ENCODE assay signal across 8 mouse cellular contexts in the genomic region with DNA sequence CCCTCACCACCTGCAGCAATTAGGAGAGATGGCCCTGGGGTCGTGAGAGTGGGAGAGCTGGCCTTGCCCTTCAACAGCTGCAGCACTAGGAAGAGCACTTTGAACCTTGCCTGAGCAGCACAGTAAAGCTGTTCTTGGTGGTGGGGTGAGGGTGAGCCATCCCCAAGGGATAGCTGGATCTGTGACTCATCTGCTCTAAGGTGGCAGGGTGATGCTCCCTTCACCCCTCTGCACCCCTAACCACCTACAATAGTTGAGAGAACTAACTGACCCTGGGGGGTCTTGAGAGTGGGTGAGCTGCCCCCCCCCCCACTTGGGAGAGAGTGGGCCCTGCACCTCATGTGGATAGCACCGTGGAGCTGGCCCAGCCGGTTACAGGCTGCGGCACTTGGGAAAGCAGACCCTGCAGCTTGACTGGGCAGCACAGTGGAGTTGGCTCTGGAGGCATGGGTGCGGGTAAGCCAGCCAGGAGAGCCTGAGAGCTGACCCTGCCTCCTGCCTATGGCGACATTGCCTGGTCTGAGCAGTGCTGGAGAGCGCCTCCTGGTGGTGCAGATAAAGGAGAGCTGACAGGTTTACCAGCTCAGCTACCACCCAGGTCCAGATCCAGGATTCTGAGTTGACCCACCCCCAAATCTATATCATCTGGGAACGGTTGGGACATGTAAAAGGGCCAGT. TPM values are rescaled to one million over a fixed set of nuclear protein-coding genes. Genes with fewer than 3 reads are reported as not detected.
DNase-seq lines count a peak whose midpoint lies in the region; ATAC-seq and TF ChIP-seq lines count a peak whose summit lies in the region.

No protein-coding gene starts in this region.

- peak; percentile 81 for DNase-seq in heart, embryonic 10.5 days (ENCODE audit: low spot score)
- no peak for DNase-seq in heart, adult 8-10 months (ENCODE audit: low spot score)
- DNase-seq in G1E (ENCODE audit: low spot score), result no peak
- peak; percentile 71 for DNase-seq in lung, postnatal 10 days
- no peak for DNase-seq in right cerebral cortex, adult 2 months (ENCODE audit: low spot score in 2 of 2)

- TF ChIP-seq POLR2A in cortical plate, adult 2 months (IDR thresholded peaks at IDR 0.05; ENCODE audit: extremely low read depth, insufficient read depth, low read length), result no peak
- no peak for TF ChIP-seq POLR2A in testis, adult 2 months (IDR thresholded peaks at IDR 0.05; ENCODE audit: control insufficient read depth, low read depth, low read length)

- no peaks in the 10 kb centered on the region for H3K36me3 ChIP-seq in heart, embryonic 10.5 days
- no peaks in the 10 kb centered on the region for H3K36me3 ChIP-seq in G1E (replicated peaks)
- no peaks in the 10 kb centered on the region for H3K36me3 ChIP-seq in intestine, embryonic 15.5 days
- no peaks in the 10 kb centered on the region for H3K36me3 ChIP-seq in testis, adult 2 months (ENCODE audit: control insufficient read depth, insufficient read depth, low read length)

- H3K4me3 ChIP-seq in heart, embryonic 10.5 days, result no peak overlapping the region
- no peak overlapping the region for H3K4me3 ChIP-seq in G1E (ENCODE audit: low read depth, low read length)
- H3K4me3 ChIP-seq in cortical plate, adult 2 months (ENCODE audit: insufficient read depth, low read length), result no peak overlapping the region
- no peak overlapping the region for H3K4me3 ChIP-seq in intestine, embryonic 15.5 days (replicated peaks)
- no peak overlapping the region for H3K4me3 ChIP-seq in testis, adult 2 months (ENCODE audit: control insufficient read depth, low read depth, low read length)

- peak; percentile 37 for TF ChIP-seq CTCF in G1E (IDR thresholded peaks at IDR 0.05; ENCODE audit: low read depth, low read length)
- TF ChIP-seq CTCF in cortical plate, adult 2 months (IDR thresholded peaks at IDR 0.05; ENCODE audit: extremely low read depth, insufficient read depth, low read length), result peak; percentile 42
- TF ChIP-seq CTCF in testis, adult 2 months (IDR thresholded peaks at IDR 0.05; ENCODE audit: control insufficient read depth, insufficient read depth, insufficient replicate concordance, low read depth, low read length), result peak; percentile 62; the same call in 1 of the 2 replicates

- no peak overlapping the region for H3K27ac ChIP-seq in heart, embryonic 10.5 days
- H3K27ac ChIP-seq in cortical plate, adult 2 months (ENCODE audit: insufficient read depth, low read length), result no peak overlapping the region
- H3K27ac ChIP-seq in intestine, embryonic 15.5 days, result no peak overlapping the region
- H3K27ac ChIP-seq in testis, adult 2 months (ENCODE audit: control insufficient read depth, insufficient read depth, low read depth, low read length), result no peak overlapping the region

- H3K4me1 ChIP-seq in heart, embryonic 10.5 days, result peaks cover 14% of the 10 kb centered on the region; the same call in 1 of the 2 replicates
- no peaks in the 10 kb centered on the region for H3K4me1 ChIP-seq in G1E (ENCODE audit: insufficient read depth, low read depth, low read length)
- no peaks in the 10 kb centered on the region for H3K4me1 ChIP-seq in cortical plate, adult 2 months (ENCODE audit: control insufficient read depth, insufficient read depth, low read length)
- H3K4me1 ChIP-seq in intestine, embryonic 15.5 days (replicated peaks), result no peaks in the 10 kb centered on the region
- H3K4me1 ChIP-seq in testis, adult 2 months (ENCODE audit: control insufficient read depth, insufficient read depth, low read length), result no peaks in the 10 kb centered on the region

- H3K9ac ChIP-seq in intestine, embryonic 15.5 days, result no peak overlapping the region

- WGBS in heart, embryonic 10.5 days, result 32% methylated on average over 8 of the region's 8 CpGs
- 37% methylated on average over 8 of the region's 8 CpGs for WGBS in intestine, embryonic 15.5 days

- no peaks in the 10 kb centered on the region for H3K27me3 ChIP-seq in heart, embryonic 10.5 days (ENCODE audit: insufficient read depth, poor library complexity, severe bottlenecking)
- no peaks in the 10 kb centered on the region for H3K27me3 ChIP-seq in G1E (ENCODE audit: insufficient read depth, low read length)
- no peaks in the 10 kb centered on the region for H3K27me3 ChIP-seq in intestine, embryonic 15.5 days (replicated peaks)
- no peaks in the 10 kb centered on the region for H3K27me3 ChIP-seq in testis, adult 2 months (ENCODE audit: control insufficient read depth, insufficient read depth, low read length)

- H3K4me2 ChIP-seq in intestine, embryonic 15.5 days (replicated peaks), result no peak overlapping the region

- ATAC-seq in G1E (ENCODE audit: extremely low read depth, insufficient number of reproducible peaks, low FRiP score, poor library complexity, severe bottlenecking), result no peak
- ATAC-seq in intestine, embryonic 15.5 days, result peak; percentile 26

- H3K9me3 ChIP-seq in heart, embryonic 10.5 days, result no peaks in the 10 kb centered on the region
- no peaks in the 10 kb centered on the region for H3K9me3 ChIP-seq in G1E (replicated peaks)
- no peaks in the 10 kb centered on the region for H3K9me3 ChIP-seq in intestine, embryonic 15.5 days

RNA-seq across cellular contexts. Expression of gene Ccnjl, which starts 12.1 kb away (rescaled TPM):
- polyA plus RNA-seq in heart, embryonic 10.5 days (2016; fragmentation: Nextera tagmentation; extraction: Ambion mirVana), result 24.7 and 33.2 TPM in 2 replicates
- total RNA-seq in heart, adult 8-10 months (2022), result 1 to 10 TPM in 3 of 4 experiments, under 1 TPM in 1; 0.87 to 2.2 (median 1.4) TPM
- total RNA-seq in G1E (2014; fragmentation: Nextera tagmentation), result not detected in 2 replicates
- total RNA-seq in G1E (2017), result 0.16 TPM in 1 of 2 replicates, not detected in the other
- not detected in 2 replicates for polyA plus RNA-seq in G1E (2012)
- polyA plus RNA-seq in cortical plate, adult 2 months (2012; rRNA removed), result 1.7 and 2.3 TPM in 2 replicates
- polyA plus RNA-seq in intestine, embryonic 15.5 days (2015; fragmentation: Nextera tagmentation; extraction: Ambion mirVana), result 15.9 and 16.6 TPM in 2 replicates
- 2.4 and 2.8 TPM in 2 replicates for polyA plus RNA-seq in testis, adult 2 months (2012; rRNA removed)

RNA-seq across cellular contexts. Expression of gene C1qtnf2, which starts 42.4 kb away (rescaled TPM):
- 1.4 and 1.9 TPM in 2 replicates for polyA plus RNA-seq in heart, embryonic 10.5 days (2016; fragmentation: Nextera tagmentation; extraction: Ambion mirVana)
- 1 to 10 TPM; 3.6 to 5.2 (median 4.0) TPM for total RNA-seq in heart, adult 8-10 months (2022)
- total RNA-seq in G1E (2014; fragmentation: Nextera tagmentation) (not detected in 2 replicates), G1E (2017) (not detected in 2 replicates)
- polyA plus RNA-seq in G1E (2012), result not detected in 2 replicates
- polyA plus RNA-seq in cortical plate, adult 2 months (2012; rRNA removed), result 2.1 and 3.7 TPM in 2 replicates
- 6.3 and 6.6 TPM in 2 replicates for polyA plus RNA-seq in intestine, embryonic 15.5 days (2015; fragmentation: Nextera tagmentation; extraction: Ambion mirVana)
- 1.3 and 1.4 TPM in 2 replicates for polyA plus RNA-seq in testis, adult 2 months (2012; rRNA removed)

Comparison
In these comparisons a context has a peak if more than half of its experiments do, and no peak if none do; other contexts are left out.
1. DNase-seq: peak in heart, embryonic 10.5 days (single experiment) and lung, postnatal 10 days (single experiment); none in heart, adult 8-10 months (single experiment), G1E (single experiment) and right cerebral cortex, adult 2 months (0 of 2).
2. Peak in every context shown above with its lines, with median percentiles within 50 percentile points of each other: CTCF ChIP-seq.